ENCODE assay signal across 20 mouse cellular contexts in genomic region chr3:9432796-9433526, GRCm38 (mm10).
A peak's percentile ranks its signal among the peaks of the same experiment; 100 is the strongest.
DNase-seq lines count a peak whose midpoint lies in the region; ATAC-seq and TF ChIP-seq lines count a peak whose summit lies in the region.
"Had no signal": no experiment of that assay in that cellular context is flagged by ENCODE, and none has a peak within 500 bp of the region (broad histone marks: within the 10 kb centered on the region; RNA-seq: fewer than 3 reads in every experiment).

No protein-coding gene starts in this region.

- no peaks in the 10 kb centered on the region for H3K36me3 ChIP-seq in kidney, adult 2 months (ENCODE audit: control insufficient read depth, insufficient read depth, low read length)
- H3K36me3 ChIP-seq in midbrain, embryonic 11.5 days (ENCODE audit: control insufficient read depth, insufficient read depth, low read length) = 0 out of 2 replicates have a peak, but pooled peaks cover 2% of the 10 kb centered on the region
- no peaks in the 10 kb centered on the region for H3K36me3 ChIP-seq in midbrain, embryonic 16.5 days (ENCODE audit: control insufficient read depth, insufficient read depth, low read length)

- H3K4me2 ChIP-seq in midbrain, embryonic 11.5 days = no peak overlapping the region
- no peak overlapping the region for H3K4me2 ChIP-seq in midbrain, embryonic 16.5 days (ENCODE audit: low read length)
- H3K4me2 ChIP-seq: embryonic facial prominence, embryonic 13.5 days; hindbrain, embryonic 12.5 days; limb, embryonic 13.5 days; midbrain, embryonic 13.5 days; neural tube, embryonic 13.5 days had no signal

- ATAC-seq in frontal cortex, adult (ENCODE audit: low TSS enrichment) = peak; percentile 42; the same call in 1 of the 2 replicates
- no peak for ATAC-seq in midbrain, embryonic 11.5 days (ENCODE audit: low FRiP score)
- no peak for ATAC-seq in midbrain, embryonic 16.5 days
- ATAC-seq in granulocyte monocyte progenitor cell, adult 5-6 weeks (replicated peaks; ENCODE audit: poor library complexity, severe bottlenecking) = no peak
- ATAC-seq: forebrain, embryonic 14.5 days; inflammation-experienced regulatory T-cells, adult 6 months; midbrain, embryonic 13.5 days had no signal

- no peak overlapping the region for H3K9ac ChIP-seq in midbrain, embryonic 11.5 days (ENCODE audit: low read length)
- no peak overlapping the region for H3K9ac ChIP-seq in midbrain, embryonic 16.5 days (ENCODE audit: low read depth, low read length)
- H3K9ac ChIP-seq: embryonic facial prominence, embryonic 13.5 days; hindbrain, embryonic 12.5 days; limb, embryonic 13.5 days; liver, embryonic 14.5 days; midbrain, embryonic 13.5 days; neural tube, embryonic 13.5 days had no signal

- no peaks in the 10 kb centered on the region for H3K4me1 ChIP-seq in kidney, adult 2 months (ENCODE audit: control insufficient read depth, insufficient read depth, low read length)
- H3K4me1 ChIP-seq in midbrain, embryonic 11.5 days (ENCODE audit: control insufficient read depth, insufficient read depth, low read length) = no peaks in the 10 kb centered on the region
- H3K4me1 ChIP-seq in midbrain, embryonic 16.5 days (ENCODE audit: control insufficient read depth, insufficient read depth, low read length) = no peaks in the 10 kb centered on the region
- H3K4me1 ChIP-seq: embryonic facial prominence, embryonic 13.5 days; hindbrain, embryonic 12.5 days; limb, embryonic 13.5 days; neural tube, embryonic 13.5 days had no signal

- TF ChIP-seq POLR2A in kidney, adult 2 months (IDR thresholded peaks at IDR 0.05; ENCODE audit: low read depth, low read length) = no peak

- H3K27ac ChIP-seq in kidney, adult 2 months (ENCODE audit: insufficient read depth, low read depth, low read length) = no peak overlapping the region
- no peak overlapping the region for H3K27ac ChIP-seq in midbrain, embryonic 11.5 days (ENCODE audit: low read depth, low read length)
- H3K27ac ChIP-seq in midbrain, embryonic 16.5 days (ENCODE audit: low read length) = no peak overlapping the region
- H3K27ac ChIP-seq: embryonic facial prominence, embryonic 13.5 days; hindbrain, embryonic 12.5 days; limb, embryonic 13.5 days; liver, embryonic 14.5 days; midbrain, embryonic 13.5 days; neural tube, embryonic 13.5 days had no signal

- no peak overlapping the region for H3K4me3 ChIP-seq in kidney, adult 2 months (ENCODE audit: insufficient read depth, low read depth, low read length)
- H3K4me3 ChIP-seq in midbrain, embryonic 11.5 days (ENCODE audit: low read depth, low read length) = no peak overlapping the region
- H3K4me3 ChIP-seq in midbrain, embryonic 16.5 days (ENCODE audit: low read depth, low read length) = no peak overlapping the region
- H3K4me3 ChIP-seq: embryonic facial prominence, embryonic 13.5 days; hindbrain, embryonic 12.5 days; limb, embryonic 13.5 days; midbrain, embryonic 13.5 days; neural tube, embryonic 13.5 days had no signal

- DNase-seq in frontal cortex, postnatal 25 days (ENCODE audit: low spot score in 2 of 2) = no peak
- DNase-seq in kidney, adult 2 months = peak; percentile 7
- DNase-seq in kidney, postnatal 4 days = no peak
- peak; percentile 64 for DNase-seq in midbrain, embryonic 11.5 days (ENCODE audit: low spot score, missing footprints)
- no peak for DNase-seq in cerebellum, adult 18-20 months
- DNase-seq: adrenal gland, adult 8-10 months; cerebellum, postnatal 14 days; right cerebral cortex, adult 18-20 months; thymus, postnatal 14 days had no signal

- TF ChIP-seq CTCF in kidney, adult 2 months (conservative IDR thresholded peaks at IDR 0.05; ENCODE audit: insufficient read depth, insufficient read length, low read depth, low read length) = no peak

- no peaks in the 10 kb centered on the region for H3K9me3 ChIP-seq in midbrain, embryonic 11.5 days (ENCODE audit: control insufficient read depth, low read length)
- no peaks in the 10 kb centered on the region for H3K9me3 ChIP-seq in midbrain, embryonic 16.5 days (replicated peaks; ENCODE audit: control insufficient read depth, low read length, poor library complexity, severe bottlenecking)
- H3K9me3 ChIP-seq: embryonic facial prominence, embryonic 13.5 days; hindbrain, embryonic 12.5 days; limb, embryonic 13.5 days; midbrain, embryonic 13.5 days; neural tube, embryonic 13.5 days had no signal

- no peaks in the 10 kb centered on the region for H3K27me3 ChIP-seq in kidney, adult 2 months (replicated peaks; ENCODE audit: control insufficient read depth, insufficient read depth, low read length)
- H3K27me3 ChIP-seq in midbrain, embryonic 11.5 days (ENCODE audit: control insufficient read depth, insufficient read depth, low read length) = no peaks in the 10 kb centered on the region
- H3K27me3 ChIP-seq in midbrain, embryonic 16.5 days (ENCODE audit: control insufficient read depth, insufficient read depth, low read depth, low read length) = no peaks in the 10 kb centered on the region
- H3K27me3 ChIP-seq: embryonic facial prominence, embryonic 13.5 days; hindbrain, embryonic 12.5 days; limb, embryonic 13.5 days; midbrain, embryonic 13.5 days; neural tube, embryonic 13.5 days had no signal

- 87% methylated on average over 16 of the region's 16 CpGs for WGBS in kidney, adult 2 months
- 87% methylated on average over 16 of the region's 16 CpGs for WGBS in midbrain, embryonic 11.5 days
- WGBS in midbrain, embryonic 16.5 days = 89% methylated on average over 16 of the region's 16 CpGs

Comparison
In these comparisons a context has a peak if more than half of its experiments do, and no peak if none do; other contexts are left out.
1. DNase-seq: peak in kidney, adult 2 months (single experiment) and midbrain, embryonic 11.5 days (single experiment); none in frontal cortex, postnatal 25 days (0 of 2), kidney, postnatal 4 days (0 of 2) and cerebellum, adult 18-20 months (0 of 2).